Mouse (Mus musculus) CD8-positive naive resting alpha-beta T cell, adult 57 days (primary cell): ENCODE data around the gene BC025446. TPM values are rescaled to one million over a fixed set of nuclear protein-coding genes. Genes with fewer than 3 reads are reported as not detected.

Experiments
- total RNA-seq: library from RNA; stranded (reverse); gene quantifications from one replicate; pipeline ENCODE4 v1.2.4, GENCODE M21; 2023

BC025446 gene
- not detected for total RNA-seq

GRCm38 (mm10) chr15:75215778-75216691 lies at the start of gene BC025446:
Gene BC025446 (plus strand): TSS chr15:75216376.

DNA sequence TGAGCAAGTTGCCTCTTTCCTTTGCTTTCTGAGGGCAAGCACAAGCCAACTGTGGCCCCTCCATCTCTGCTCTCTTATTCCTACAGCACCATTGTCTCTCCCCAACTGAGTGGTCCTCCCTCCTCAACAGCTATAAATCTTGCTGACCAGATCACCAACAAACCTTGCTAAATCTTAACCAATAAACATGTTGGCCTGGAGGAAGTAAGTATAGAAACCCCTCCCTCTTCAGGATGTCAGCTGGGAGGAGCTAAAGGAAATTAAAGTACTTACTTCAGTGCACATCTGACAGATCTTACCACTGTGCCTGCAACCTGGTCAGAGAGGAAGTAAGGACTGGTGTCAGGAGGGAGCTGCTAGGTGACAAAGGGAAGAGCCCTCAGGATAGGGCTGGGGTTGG lies 51.9 kb downstream of the BC025446 start, which contains the start of gene Ly6f:
Gene Ly6f (plus strand): TSS at position 301 of the 400 bp plus-strand sequence.

Other genes with a start within 250 kb of the BC025446 start
- 0.92 TPM for gene Ly6i, start 232.9 kb upstream of the BC025446 start, total RNA-seq
- gene Ly6a, start 218.3 kb upstream of the BC025446 start, total RNA-seq, result 11.8 TPM
- gene Ly6c1, start 167.5 kb upstream of the BC025446 start, total RNA-seq, result 2.8 TPM
- 95.2 TPM for gene Ly6c2, start 104.4 kb upstream of the BC025446 start, total RNA-seq
- not detected for gene Ly6g, start 61.1 kb upstream of the BC025446 start, total RNA-seq
- gene Ly6f, start 52.0 kb downstream of the BC025446 start, total RNA-seq, result not detected